Mouse (Mus musculus) C2C12 (cell line): ENCODE results near the gene Large1. TPM values are rescaled to one million over a fixed set of nuclear protein-coding genes. Genes with fewer than 3 reads are reported as not detected.
"Not testable (repeated sequence)": the region's sequence is repeated elsewhere in the genome, so short reads cannot be mapped to it uniquely, and the experiment has no call there.

ENCODE experiments used
- H3K27me3 ChIP-seq: one replicate; pipeline ENCODE4 v1.6.1; 2011; ENCODE audit not compliant: control insufficient read depth, insufficient read depth, insufficient read length
- H3K36me3 ChIP-seq: one replicate; pipeline ENCODE4 v1.6.1; 2011; ENCODE audit not compliant: control insufficient read depth, insufficient read depth
- H3K4me3 ChIP-seq: one replicate; pipeline ENCODE4 v1.5.1; 2011; ENCODE audit warnings: mild to moderate bottlenecking, control low read depth; ENCODE audit not compliant: poor library complexity, insufficient read depth, severe bottlenecking
- H3K79me2 ChIP-seq: one replicate; pipeline ENCODE4 v1.6.1; 2011; ENCODE audit not compliant: control insufficient read depth, insufficient read depth
- H3K79me3 ChIP-seq: one replicate; pipeline ENCODE4 v1.6.1; 2011; ENCODE audit warnings: low read depth, control low read depth
- H3ac ChIP-seq: one replicate; pipeline ENCODE3; 2011; ENCODE audit warnings: low read depth; ENCODE audit not compliant: control insufficient read depth, insufficient read length
- CEBPB ChIP-seq: IDR thresholded peaks from one replicate; pipeline ENCODE4 v1.6.1; 2011; ENCODE audit warnings: low read depth, mild to moderate bottlenecking, control low read depth, moderate library complexity
- CTCF ChIP-seq: IDR thresholded peaks from one replicate; pipeline ENCODE4 v1.5.1; 2011; ENCODE audit not compliant: control insufficient read depth, insufficient read depth, insufficient read length
- FOSL1 ChIP-seq: IDR thresholded peaks from one replicate; pipeline ENCODE4 v1.8.0; 2011; ENCODE audit warnings: mild to moderate bottlenecking, low read length; ENCODE audit not compliant: poor library complexity, insufficient read depth, severe bottlenecking
- MAX ChIP-seq: IDR thresholded peaks from one replicate; pipeline ENCODE4 v1.6.1; 2011; ENCODE audit warnings: mild to moderate bottlenecking, control low read depth
- MYOD1 ChIP-seq: IDR thresholded peaks from one replicate; pipeline ENCODE4 v1.6.1; 2011; ENCODE audit warnings: low read depth; ENCODE audit not compliant: control insufficient read depth, insufficient read length
- MYOG ChIP-seq: IDR thresholded peaks from one replicate; pipeline ENCODE4 v1.6.1; 2011; ENCODE audit not compliant: control insufficient read depth, insufficient read length; ENCODE audit errors: extremely low read depth
- USF1 ChIP-seq: IDR thresholded peaks from one replicate; pipeline ENCODE4 v1.6.1; 2011; ENCODE audit warnings: low read depth, mild to moderate bottlenecking, control low read depth, moderate library complexity
- polyA plus RNA-seq: library from polyadenylated mRNA; unstranded; fragments of >200 nt; fragmentation: generic; extraction: Trizol; gene quantifications from one replicate; pipeline ENCODE4 v1.2.1, GENCODE M21; 2012; ENCODE audit warnings: missing spikeins

Large1 gene
- polyA plus RNA-seq, 1 experiment = 9.5 TPM

DNA sequence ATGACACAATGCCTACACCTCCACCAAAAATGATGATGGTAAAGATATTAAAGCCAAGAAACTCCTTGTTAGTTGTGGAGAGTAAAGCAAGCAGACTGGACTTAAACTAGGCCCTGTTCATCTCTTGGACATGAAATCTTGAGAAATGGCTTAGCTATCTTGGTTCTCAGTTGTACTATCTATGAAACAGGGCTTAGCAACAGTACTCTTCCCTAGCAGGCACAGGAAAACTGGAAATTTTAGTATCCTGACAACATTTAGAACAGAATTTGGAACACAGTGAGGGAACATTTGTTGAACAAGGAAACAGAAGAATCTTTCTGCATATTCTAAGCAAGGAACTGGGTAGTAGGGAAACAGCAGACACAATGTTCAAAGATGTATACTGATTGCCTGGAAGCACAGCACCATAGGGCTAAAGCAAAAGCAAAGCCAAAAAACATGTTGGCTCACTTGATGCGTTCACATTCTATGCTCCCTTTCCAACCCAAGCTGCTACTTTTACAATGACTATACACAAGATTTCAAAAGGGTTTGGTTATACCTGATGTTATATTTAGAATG, 240.9 kb downstream of the Large1 start:
- no peaks in the 10 kb centered on the region for H3K79me3 ChIP-seq
- H3K27me3 ChIP-seq = no peaks in the 10 kb centered on the region
- H3ac ChIP-seq = no peak overlapping the region
- no peak for TF ChIP-seq CEBPB
- TF ChIP-seq MYOG = no peak
- no peak for TF ChIP-seq MAX
- no peak for TF ChIP-seq FOSL1
- no peak for TF ChIP-seq USF1
- TF ChIP-seq CTCF = no peak
- H3K4me3 ChIP-seq = no peak overlapping the region
- H3K36me3 ChIP-seq = peaks cover 3% of the 10 kb centered on the region
- H3K79me2 ChIP-seq = no peaks in the 10 kb centered on the region

DNA sequence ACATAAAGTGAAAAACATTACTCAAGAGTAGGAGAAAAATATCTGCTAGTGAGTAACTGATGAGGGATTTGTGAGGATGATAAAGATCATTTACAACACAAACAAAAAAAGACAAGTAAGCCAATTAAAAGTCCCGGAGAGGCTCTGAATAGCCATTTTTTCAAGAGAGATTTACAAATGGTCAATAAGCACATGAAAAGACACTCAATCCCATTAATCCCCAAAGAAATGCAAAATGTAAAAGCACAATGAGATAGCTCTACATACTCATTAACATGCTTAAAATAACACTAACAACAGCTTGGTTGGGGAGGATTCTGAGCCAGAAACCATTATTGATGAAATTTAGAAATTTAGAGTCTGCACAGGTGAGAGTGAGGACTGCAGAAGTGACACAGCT, 249.3 kb downstream of the Large1 start:
- no peak for TF ChIP-seq MAX
- no peak for TF ChIP-seq MYOD1
- TF ChIP-seq FOSL1 = no peak
- TF ChIP-seq USF1 = no peak
- no peak for TF ChIP-seq MYOG
- TF ChIP-seq CTCF = no peak
- TF ChIP-seq CEBPB = no peak
- Histone ChIP-seq H3K27me3 (no peaks in the 10 kb centered on the region), H3K79me2 (no peaks in the 10 kb centered on the region), H3K4me3 (no peak overlapping the region), H3ac (no peak overlapping the region), H3K79me3 (no peaks in the 10 kb centered on the region), H3K36me3 (no peaks in the 10 kb centered on the region)

DNA sequence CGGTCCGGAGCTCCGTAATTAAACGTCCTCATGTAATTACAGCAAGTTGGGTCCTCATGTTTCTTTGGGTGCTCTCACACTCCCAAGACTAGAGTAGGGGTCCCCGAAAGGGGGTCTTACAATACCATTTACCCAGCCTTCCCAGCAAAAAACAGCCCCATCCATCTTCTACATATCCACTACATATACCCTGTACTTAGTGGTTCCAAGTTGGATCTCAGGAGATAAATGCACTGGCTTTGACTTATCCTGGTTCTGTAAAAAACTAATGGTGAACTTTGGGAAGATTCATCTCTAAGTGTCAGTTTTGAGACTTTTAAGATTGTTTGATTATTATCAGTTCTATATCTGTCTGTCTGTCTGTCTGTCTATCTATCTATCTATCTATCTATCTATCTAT, 252.3 kb downstream of the Large1 start:
- H3ac ChIP-seq = no peak overlapping the region
- H3K27me3 ChIP-seq = no peaks in the 10 kb centered on the region
- no peak for TF ChIP-seq USF1
- TF ChIP-seq FOSL1 = no peak
- no peak for TF ChIP-seq CEBPB
- no peak for TF ChIP-seq CTCF
- no peak for TF ChIP-seq MYOD1
- TF ChIP-seq MAX = no peak
- TF ChIP-seq MYOG = no peak
- no peak overlapping the region for H3K4me3 ChIP-seq
- H3K79me3 ChIP-seq = no peaks in the 10 kb centered on the region
- H3K79me2 ChIP-seq = no peaks in the 10 kb centered on the region
- no peaks in the 10 kb centered on the region for H3K36me3 ChIP-seq

DNA sequence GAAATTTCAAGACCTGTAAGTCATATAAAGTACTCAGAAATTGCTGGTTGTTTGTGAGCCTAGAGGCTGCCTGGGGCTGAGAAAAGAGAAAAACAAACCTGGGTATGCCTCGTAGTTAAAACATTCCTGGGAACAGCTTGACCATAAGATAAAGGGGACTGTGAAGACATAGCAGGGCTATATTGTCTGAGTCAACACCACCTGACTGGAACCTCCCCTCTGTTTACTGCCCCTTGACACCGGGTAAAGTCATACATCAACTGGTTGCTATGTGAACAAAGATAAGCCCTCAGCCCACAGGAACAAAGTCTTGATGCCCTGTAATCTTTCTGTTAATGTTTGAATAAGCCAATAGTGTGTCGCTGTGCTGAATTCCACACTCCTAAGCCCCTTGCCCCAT, 252.7 kb downstream of the Large1 start:
- H3K27me3 ChIP-seq, H3K4me3 ChIP-seq, H3K36me3 ChIP-seq, H3ac ChIP-seq, H3K79me3 ChIP-seq, H3K79me2 ChIP-seq: not testable (repeated sequence)

DNA sequence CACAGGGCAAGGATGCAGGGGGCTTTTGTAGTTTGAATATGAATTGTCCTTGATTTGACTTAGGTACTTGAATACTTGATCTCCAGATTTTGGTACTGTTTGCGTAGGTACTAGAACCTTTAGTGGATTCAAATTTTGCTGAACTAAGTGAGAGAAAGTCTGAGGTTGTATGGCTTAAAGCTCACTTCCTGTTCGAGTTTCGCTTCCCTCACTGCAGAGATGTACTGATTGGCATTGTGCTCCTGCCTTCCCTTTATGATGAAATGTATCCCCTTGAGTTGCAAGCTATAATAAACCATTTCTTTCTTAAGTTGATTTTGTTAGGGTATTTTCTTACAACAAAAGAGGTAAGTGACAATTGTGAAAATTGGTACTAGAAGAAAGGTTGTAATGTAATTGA, 253.8 kb downstream of the Large1 start:
- H3K79me3 ChIP-seq = no peaks in the 10 kb centered on the region
- H3K36me3 ChIP-seq = no peaks in the 10 kb centered on the region
- H3ac ChIP-seq = no peak overlapping the region
- no peak overlapping the region for H3K4me3 ChIP-seq
- H3K27me3 ChIP-seq = no peaks in the 10 kb centered on the region
- no peak for TF ChIP-seq CEBPB
- no peak for TF ChIP-seq USF1
- TF ChIP-seq MYOG = no peak
- no peak for TF ChIP-seq CTCF
- no peak for TF ChIP-seq FOSL1
- TF ChIP-seq MYOD1 = no peak
- no peak for TF ChIP-seq MAX
- no peaks in the 10 kb centered on the region for H3K79me2 ChIP-seq

DNA sequence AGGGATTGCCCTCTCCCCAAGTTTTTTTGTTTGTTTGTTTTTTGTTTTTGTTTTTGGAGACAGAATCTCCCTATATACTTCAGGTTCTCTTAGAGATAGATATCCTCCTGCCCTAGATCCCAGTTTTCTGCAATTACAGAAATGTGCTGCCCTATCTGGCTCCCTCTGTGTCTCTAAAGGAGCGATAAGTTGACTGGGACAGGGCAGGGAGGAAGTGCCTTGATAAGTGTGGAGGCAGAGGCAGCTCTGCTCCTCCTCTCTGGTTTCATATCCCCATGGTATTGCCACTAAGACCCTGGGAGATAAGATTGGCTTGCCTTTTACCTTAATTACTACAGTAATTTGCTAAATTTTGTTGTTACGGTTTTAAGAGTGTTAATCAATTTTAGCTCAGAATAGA, 256.4 kb downstream of the Large1 start:
- H3K36me3 ChIP-seq = no peaks in the 10 kb centered on the region
- no peaks in the 10 kb centered on the region for H3K79me2 ChIP-seq
- H3K4me3 ChIP-seq = no peak overlapping the region
- no peak overlapping the region for H3ac ChIP-seq
- no peaks in the 10 kb centered on the region for H3K79me3 ChIP-seq
- TF ChIP-seq MAX = no peak
- no peak for TF ChIP-seq MYOD1
- no peak for TF ChIP-seq MYOG
- no peak for TF ChIP-seq FOSL1
- no peak for TF ChIP-seq CTCF
- TF ChIP-seq CEBPB = no peak
- TF ChIP-seq USF1 = no peak
- no peaks in the 10 kb centered on the region for H3K27me3 ChIP-seq

DNA sequence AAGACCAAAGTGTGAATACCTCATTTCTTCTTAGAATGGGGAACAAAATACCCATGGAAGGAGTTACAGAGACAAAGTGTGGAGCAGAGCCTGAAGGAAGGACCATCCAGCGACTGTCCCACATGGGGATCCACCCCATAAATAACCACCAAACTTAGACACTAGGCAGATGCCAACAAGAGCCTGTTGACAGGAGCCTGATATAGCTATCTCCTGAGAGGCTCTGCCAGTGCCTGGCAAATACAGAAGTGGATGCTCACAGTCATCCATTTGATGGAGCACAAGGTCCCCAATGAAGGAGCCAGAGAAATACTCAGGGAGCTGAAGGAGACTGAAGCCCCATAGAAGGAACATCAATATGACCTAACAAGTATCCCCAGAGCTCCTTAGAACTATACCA, 275.6 kb downstream of the Large1 start:
- H3K79me2 ChIP-seq, H3K4me3 ChIP-seq: not testable (repeated sequence)

More for the DNA sequence above, 275.6 kb downstream of the Large1 start:
- not testable (repeated sequence) for H3K27me3 ChIP-seq, H3ac ChIP-seq, H3K36me3 ChIP-seq, H3K79me3 ChIP-seq
